Mouse (Mus musculus) C2C12 (cell line): ENCODE data around the gene Arhgef9. TPM values are rescaled to one million over a fixed set of nuclear protein-coding genes. Genes with fewer than 3 reads are reported as not detected.

Experiments used
- H3K27me3 ChIP-seq: one replicate; pipeline ENCODE4 v1.6.1; 2011; ENCODE audit not compliant: control insufficient read depth, insufficient read depth, insufficient read length
- H3K36me3 ChIP-seq: one replicate; pipeline ENCODE4 v1.6.1; 2011; ENCODE audit not compliant: control insufficient read depth, insufficient read depth
- H3K4me3 ChIP-seq: one replicate; pipeline ENCODE4 v1.5.1; 2011; ENCODE audit warnings: mild to moderate bottlenecking, control low read depth; ENCODE audit not compliant: poor library complexity, insufficient read depth, severe bottlenecking
- H3K79me2 ChIP-seq: one replicate; pipeline ENCODE4 v1.6.1; 2011; ENCODE audit not compliant: control insufficient read depth, insufficient read depth
- H3K79me3 ChIP-seq: one replicate; pipeline ENCODE4 v1.6.1; 2011; ENCODE audit warnings: low read depth, control low read depth
- H3ac ChIP-seq: one replicate; pipeline ENCODE3; 2011; ENCODE audit warnings: low read depth; ENCODE audit not compliant: control insufficient read depth, insufficient read length
- CEBPB ChIP-seq: IDR thresholded peaks from one replicate; pipeline ENCODE4 v1.6.1; 2011; ENCODE audit warnings: low read depth, mild to moderate bottlenecking, control low read depth, moderate library complexity
- CTCF ChIP-seq: IDR thresholded peaks from one replicate; pipeline ENCODE4 v1.5.1; 2011; ENCODE audit not compliant: control insufficient read depth, insufficient read depth, insufficient read length
- FOSL1 ChIP-seq: IDR thresholded peaks from one replicate; pipeline ENCODE4 v1.8.0; 2011; ENCODE audit warnings: mild to moderate bottlenecking, low read length; ENCODE audit not compliant: poor library complexity, insufficient read depth, severe bottlenecking
- MAX ChIP-seq: IDR thresholded peaks from one replicate; pipeline ENCODE4 v1.6.1; 2011; ENCODE audit warnings: mild to moderate bottlenecking, control low read depth
- MYOD1 ChIP-seq: IDR thresholded peaks from one replicate; pipeline ENCODE4 v1.6.1; 2011; ENCODE audit warnings: low read depth; ENCODE audit not compliant: control insufficient read depth, insufficient read length
- MYOG ChIP-seq: IDR thresholded peaks from one replicate; pipeline ENCODE4 v1.6.1; 2011; ENCODE audit not compliant: control insufficient read depth, insufficient read length; ENCODE audit errors: extremely low read depth
- USF1 ChIP-seq: IDR thresholded peaks from one replicate; pipeline ENCODE4 v1.6.1; 2011; ENCODE audit warnings: low read depth, mild to moderate bottlenecking, control low read depth, moderate library complexity
- long read RNA-seq, 2 experiments: library from polyadenylated mRNA; unstranded; transcript quantifications; one replicate each; pipeline ENCODE4 v2.0.0; 2019 to 2020
- polyA plus RNA-seq: library from polyadenylated mRNA; unstranded; fragments of >200 nt; fragmentation: generic; extraction: Trizol; gene quantifications from one replicate; pipeline ENCODE4 v1.2.1, GENCODE M21; 2012; ENCODE audit warnings: missing spikeins

Gene Arhgef9
- 1.5 TPM for polyA plus RNA-seq
- long read RNA-seq, experiment 1, full-length matches to known transcripts, result 1 of 2 reads
- long read RNA-seq, experiment 1, partial matches to known transcripts, result 0 of 2 reads
- long read RNA-seq, experiment 1, other reads (novel, unspliced or antisense), result 1 of 2 reads
- long read RNA-seq, experiment 2, partial matches to known transcripts, result 2 of 10 reads
- long read RNA-seq, experiment 2, other reads (novel, unspliced or antisense), result 8 of 10 reads

GRCm38 (mm10) chrX:95196104-95196919, at the start of gene Arhgef9:
Arhgef9 (minus strand) TSS chrX:95196856.
- no peak within 1 kb of the TSS for H3ac ChIP-seq
- TF ChIP-seq MYOD1 (no peak), CTCF (no peak), MYOG (no peak), CEBPB (no peak), USF1 (no peak), FOSL1 (no peak), MAX (no peak)
- no peaks in the 10 kb centered on the region for H3K36me3 ChIP-seq
- no peaks in the 10 kb centered on the region for H3K27me3 ChIP-seq
- no peaks in the 10 kb centered on the region for H3K79me2 ChIP-seq
- no peak within 1 kb of the TSS for H3K4me3 ChIP-seq
- no peaks in the 10 kb centered on the region for H3K79me3 ChIP-seq

GRCm38 (mm10) chrX:95238896-95239295, 42.2 kb upstream of the Arhgef9 start:
- TF ChIP-seq CTCF (no peak), FOSL1 (no peak), MYOD1 (no peak), CEBPB (no peak), USF1 (no peak), MYOG (no peak), MAX (no peak)
- Histone ChIP-seq H3K79me2 (no peaks in the 10 kb centered on the region), H3K4me3 (no peak overlapping the region), H3K36me3 (no peaks in the 10 kb centered on the region), H3K79me3 (no peaks in the 10 kb centered on the region), H3K27me3 (no peaks in the 10 kb centered on the region), H3ac (no peak overlapping the region)

DNA sequence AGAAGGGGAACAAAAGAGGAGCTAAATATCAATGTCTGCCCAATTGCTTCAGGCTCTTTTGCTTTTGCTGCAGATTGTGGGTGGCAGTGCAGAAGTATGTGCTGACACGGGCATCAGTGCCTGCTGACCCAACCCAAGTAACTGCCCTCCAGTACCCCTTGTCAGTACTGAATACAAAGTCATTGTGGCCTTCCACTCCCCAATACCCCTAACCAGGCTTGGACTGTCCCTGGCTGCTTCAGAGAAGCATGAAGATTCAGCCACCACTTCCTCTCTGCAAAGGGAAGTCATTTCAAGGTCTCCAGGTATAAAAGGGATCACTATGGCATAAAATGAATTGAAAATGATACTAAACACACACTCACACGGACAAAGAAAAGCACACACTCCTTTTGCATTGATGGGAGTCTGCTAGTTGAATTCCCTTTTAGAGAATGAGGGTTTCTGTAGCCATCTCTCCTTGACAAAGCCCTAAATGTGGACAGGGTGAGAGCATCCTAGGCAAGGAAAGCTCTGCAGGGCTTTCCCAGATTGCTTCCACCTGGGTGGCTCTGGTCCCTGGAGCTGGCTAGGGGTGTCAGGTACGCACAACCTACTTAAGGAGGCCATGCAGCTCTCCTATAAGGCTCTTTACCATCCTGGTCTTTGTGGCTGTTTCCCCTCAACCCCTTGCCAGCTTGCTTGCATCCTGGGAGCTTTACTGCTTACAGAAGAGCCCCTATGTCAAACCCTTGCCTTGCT, 1.1 kb downstream of the Arhgef9 start:
- Histone ChIP-seq H3K36me3 (no peaks in the 10 kb centered on the region), H3K79me2 (no peaks in the 10 kb centered on the region), H3K27me3 (no peaks in the 10 kb centered on the region), H3K4me3 (no peak overlapping the region), H3ac (no peak overlapping the region), H3K79me3 (no peaks in the 10 kb centered on the region)
- no peak for TF ChIP-seq MAX
- no peak for TF ChIP-seq CEBPB
- TF ChIP-seq CTCF, result no peak

- Histone ChIP-seq H3K79me3 (no peaks in the 10 kb centered on the region), H3K36me3 (no peaks in the 10 kb centered on the region), H3K4me3 (no peak overlapping the region), H3K79me2 (no peaks in the 10 kb centered on the region), H3K27me3 (no peaks in the 10 kb centered on the region), H3ac (no peak overlapping the region)
- TF ChIP-seq MAX, result no peak
- TF ChIP-seq USF1, result no peak
- TF ChIP-seq CTCF, result no peak
- no peak for TF ChIP-seq MYOD1
These were observed 20.7 kb downstream of the Arhgef9 start for GRCm38 (mm10) chrX:95175978-95176377.

DNA sequence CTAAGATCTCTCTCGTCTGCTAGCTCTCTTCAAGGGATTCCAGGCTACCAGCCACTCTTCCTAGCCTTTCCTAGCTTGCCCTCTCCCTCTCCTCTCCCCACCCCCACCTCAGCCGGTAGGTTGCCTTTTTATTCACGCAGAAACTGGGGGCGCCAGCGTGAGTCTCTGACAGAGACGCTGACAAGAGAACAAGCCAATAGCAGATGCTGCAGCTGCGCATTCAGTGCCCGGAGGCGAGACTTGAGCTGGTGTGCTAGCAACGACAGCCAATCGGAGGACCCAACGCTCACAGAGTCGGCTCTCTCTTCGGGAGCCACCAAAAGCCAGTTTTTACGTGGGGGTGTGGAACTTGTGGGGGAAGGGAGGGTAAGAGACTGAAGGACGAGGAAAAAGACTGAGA, 30.3 kb downstream of the Arhgef9 start:
- H3ac ChIP-seq, result peak overlapping the region; percentile 70
- peak overlapping the region; percentile 34 for H3K4me3 ChIP-seq
- H3K27me3 ChIP-seq, result no peaks in the 10 kb centered on the region
- no peaks in the 10 kb centered on the region for H3K79me3 ChIP-seq
- no peaks in the 10 kb centered on the region for H3K79me2 ChIP-seq
- H3K36me3 ChIP-seq, result no peaks in the 10 kb centered on the region
- TF ChIP-seq MYOD1, result peak; percentile 49
- no peak for TF ChIP-seq USF1

DNA sequence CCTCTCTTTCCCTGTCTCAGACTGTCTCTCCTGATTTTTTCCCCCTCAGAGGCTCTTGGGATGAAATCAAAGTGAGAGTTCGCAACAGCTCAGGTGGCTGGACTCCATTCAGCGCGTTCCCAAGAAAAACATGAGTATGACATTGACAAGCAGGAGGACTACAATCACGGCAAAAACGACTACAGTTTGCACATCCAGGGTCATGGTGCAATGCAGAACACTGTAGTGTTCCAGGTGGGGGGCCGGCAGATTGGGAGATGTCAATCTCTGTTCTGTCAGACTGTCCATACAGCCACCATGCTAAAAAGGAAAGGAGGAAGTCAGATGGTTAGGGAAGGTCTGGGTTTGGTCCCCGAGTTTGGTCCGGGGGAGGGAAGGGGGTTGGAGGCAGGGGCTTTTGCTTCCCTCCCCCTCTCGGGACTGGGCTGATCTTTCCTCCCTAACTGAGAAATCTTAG, 31.0 kb downstream of the Arhgef9 start:
- Histone ChIP-seq H3K36me3 (no peaks in the 10 kb centered on the region), H3ac (peak overlapping the region; percentile 35), H3K4me3 (peak overlapping the region; percentile 34), H3K27me3 (no peaks in the 10 kb centered on the region), H3K79me3 (no peaks in the 10 kb centered on the region), H3K79me2 (no peaks in the 10 kb centered on the region)
- no peak for TF ChIP-seq CTCF
- TF ChIP-seq USF1, result no peak
- no peak for TF ChIP-seq FOSL1
